Mouse (Mus musculus) heart, adult 8-10 months (tissue): Measurements from ENCODE around the gene Lss. TPM values are rescaled to one million over a fixed set of nuclear protein-coding genes. Genes with fewer than 3 reads are reported as not detected.

Experiments used
- DNase-seq: peaks from one replicate; pipeline ENCODE4 v3.0.0; 2022; ENCODE audit warnings: low spot score
- total RNA-seq, 4 experiments: library from RNA; stranded (reverse); gene quantifications; 2 replicates each; pipeline ENCODE4 v1.2.4; 2022

Gene Lss
- total RNA-seq, result 1 to 10 TPM; 4.9 to 9.2 (median 7.7) TPM

DNA sequence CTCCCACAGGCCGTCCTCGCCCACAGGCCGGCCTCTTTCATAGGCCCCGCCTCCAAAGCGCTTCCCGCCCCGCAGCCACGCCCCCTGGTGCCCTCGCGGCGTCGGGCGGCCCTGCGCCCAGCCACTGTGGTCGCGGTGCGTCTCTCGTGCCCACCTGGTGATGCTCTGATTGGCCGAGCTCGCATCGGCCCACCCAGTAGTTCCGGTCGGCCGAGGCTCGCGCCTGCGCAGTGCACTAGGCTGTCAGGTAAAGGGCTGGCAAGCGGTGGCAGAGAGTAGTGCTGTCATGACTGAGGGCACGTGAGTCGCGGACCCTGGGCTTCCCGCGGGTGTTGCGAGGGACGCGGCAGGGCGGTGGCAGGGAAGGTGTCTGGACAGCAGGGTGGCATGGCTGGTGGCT lies at the start of gene Lss:
Gene Lss (plus strand): TSS at position 214 of the 400 bp plus-strand sequence.
- DNase-seq, result peak; percentile 89

DNA sequence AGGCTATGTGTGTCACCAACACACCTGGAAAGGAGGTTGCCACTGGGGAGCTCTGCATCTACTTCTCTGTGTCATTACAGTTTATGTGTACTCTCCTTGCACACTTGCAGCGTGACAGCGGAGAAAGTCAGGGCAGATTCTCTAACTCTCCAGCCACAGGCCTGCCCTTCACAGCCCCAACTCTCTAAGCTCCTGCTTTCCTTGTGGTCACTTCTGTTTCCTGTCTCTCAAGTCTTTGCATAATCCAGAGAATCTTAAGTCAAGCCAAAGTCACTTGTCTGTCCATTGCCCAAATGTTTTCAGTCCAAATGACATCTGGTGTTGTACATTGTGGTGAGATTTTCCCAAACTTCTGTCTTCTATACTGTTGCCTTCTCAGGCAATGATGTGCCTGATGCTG lies 45.1 kb upstream of the Lss start:
- no peak for DNase-seq

DNA sequence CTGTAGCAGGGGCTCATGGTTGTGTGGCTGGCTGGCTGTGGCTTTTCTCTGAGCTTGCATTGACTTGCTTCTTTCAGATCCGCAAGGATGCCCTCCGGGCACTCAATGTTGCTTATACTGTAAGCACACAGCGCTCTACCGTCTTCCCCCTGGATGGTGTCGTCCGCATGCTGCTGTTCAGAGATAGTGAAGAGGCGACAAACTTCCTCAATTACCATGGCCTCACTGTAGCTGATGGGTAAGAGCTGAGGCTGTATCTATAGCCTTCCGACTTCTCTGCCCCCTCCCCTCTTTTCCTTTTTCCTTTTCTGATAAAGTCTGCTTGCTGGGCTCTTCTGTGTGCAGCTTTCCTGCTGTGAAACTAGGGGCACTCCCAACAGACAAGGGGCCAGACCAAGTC lies 43.1 kb upstream of the Lss start:
- DNase-seq, result no peak

DNA sequence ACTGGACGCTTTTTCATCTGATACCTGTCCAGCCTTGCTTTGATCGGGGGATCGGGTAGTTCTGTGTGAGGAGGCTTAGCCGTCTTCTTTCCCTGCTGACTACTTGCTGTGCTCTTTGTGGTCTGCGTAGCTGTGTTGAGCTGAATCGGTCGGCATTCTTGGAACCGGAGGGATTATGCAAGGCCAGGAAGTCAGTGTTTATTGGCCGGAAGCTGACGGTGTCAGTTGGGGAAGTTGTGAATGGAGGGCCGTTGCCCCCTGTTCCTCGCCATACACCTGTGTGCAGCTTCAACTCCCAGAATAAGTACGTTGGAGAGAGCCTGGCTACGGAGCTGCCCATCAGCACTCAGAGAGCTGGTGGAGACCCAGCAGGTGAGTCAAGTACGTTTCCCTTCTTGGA lies 42.2 kb upstream of the Lss start:
- no peak for DNase-seq

DNA sequence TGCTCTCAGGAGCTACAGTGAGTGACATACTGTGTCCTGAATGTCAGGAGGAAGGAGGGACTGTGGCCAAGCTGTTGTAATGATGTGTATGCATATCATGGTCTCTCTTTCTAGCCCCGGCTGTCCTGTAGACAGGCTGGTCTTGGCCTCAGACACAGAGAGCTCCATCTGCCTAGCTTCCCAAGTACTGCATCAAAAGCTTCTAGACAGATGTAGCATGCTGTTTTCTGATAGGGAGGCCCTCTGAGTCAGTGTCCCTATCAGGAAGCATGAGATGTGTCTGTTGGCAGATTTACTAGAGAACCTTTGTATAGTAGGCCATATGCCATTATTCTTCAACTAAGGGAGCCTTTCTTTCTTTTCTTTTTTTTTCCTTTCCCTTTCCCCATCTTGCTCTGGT lies 37.9 kb upstream of the Lss start:
- no peak for DNase-seq

DNA sequence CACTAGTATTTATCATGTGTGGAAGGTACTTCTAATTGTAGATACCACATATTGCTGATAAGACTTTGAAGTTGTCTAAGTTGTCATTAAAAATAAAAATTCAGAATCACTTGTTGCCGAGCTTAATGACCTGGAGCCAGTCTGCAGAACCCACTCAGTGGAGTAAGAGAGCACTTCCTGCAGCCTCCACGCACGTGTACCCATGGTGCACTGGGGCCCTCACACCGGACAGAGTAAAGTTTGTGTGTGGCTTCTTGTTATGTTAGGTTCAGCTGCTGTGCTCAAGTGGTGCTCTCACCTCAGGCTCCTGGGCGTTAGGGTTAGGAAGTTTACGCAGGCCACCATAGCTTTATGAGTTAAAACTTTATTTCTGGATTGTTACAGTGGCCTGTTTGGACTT lies 35.9 kb upstream of the Lss start:
- DNase-seq, result no peak

DNA sequence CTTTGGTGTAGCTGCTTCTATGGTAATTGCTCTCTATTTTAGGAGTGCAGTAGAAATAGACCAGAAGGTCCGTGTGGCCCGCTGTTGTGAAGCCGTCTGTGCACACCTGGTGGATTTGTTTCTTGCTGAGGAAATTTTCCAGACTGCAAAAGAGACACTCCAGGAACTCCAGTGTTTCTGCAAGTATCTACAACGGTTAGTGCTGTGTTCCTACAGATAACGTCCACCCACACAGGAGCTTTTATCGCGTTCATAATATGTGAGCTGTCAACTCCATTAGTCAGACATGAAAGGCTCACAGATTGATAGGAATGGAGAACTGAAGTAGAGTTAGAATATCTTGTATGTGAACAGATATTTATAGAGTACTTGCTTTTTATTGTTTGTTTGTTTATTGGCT lies 35.0 kb upstream of the Lss start:
- no peak for DNase-seq

DNA sequence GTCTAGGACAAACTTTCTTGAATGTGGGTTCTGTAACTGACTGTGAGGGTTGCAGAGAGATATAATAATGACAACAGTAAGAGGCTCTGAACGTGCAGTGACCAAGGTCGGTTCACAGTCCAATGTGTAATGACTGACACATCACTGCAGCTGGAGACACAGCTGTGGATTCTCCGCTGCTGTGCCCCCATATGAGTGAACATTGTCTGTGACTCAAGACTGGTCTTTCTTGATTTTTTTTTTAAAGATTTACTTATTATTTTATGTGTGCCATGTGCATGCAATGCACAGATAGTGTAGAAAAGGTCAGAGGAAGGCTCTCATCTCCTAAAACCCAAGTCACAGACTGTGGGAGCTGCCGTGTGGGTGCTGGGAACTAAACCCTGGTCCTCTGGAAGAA lies 33.9 kb upstream of the Lss start:
- DNase-seq, result no peak

DNA sequence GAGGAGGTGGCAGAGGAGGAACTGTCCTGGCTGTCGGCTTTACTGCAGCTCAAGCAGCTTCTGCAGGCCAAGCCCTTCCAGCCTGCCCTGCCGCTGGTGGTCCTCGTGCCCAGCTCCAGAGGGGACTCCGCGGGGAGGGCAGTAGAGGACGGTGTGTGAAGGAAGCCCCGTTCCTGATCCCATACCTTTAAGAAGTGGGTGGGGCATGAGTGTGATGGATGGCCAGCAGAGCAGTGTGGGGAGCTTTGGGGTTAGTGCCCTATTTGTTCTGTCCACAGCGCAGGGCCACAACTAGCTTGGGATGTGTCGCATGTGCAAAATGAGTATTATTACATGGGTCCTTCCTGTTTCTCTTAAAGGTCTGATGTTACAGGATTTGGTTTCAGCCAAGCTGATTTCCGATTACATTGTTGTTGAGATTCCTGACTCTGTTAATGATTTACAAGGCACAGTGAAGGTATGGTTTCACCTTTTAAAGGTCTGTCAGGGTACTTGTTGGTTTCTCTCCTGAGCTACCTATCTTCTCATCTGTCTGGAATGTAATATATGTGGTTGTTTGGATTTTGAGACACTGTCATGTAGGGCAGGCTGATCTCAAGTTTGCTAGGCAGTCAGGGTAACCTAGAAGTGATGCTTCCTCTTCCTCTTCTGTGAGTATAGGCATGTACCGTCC lies 27.0 kb upstream of the Lss start:
- no peak for DNase-seq

DNA sequence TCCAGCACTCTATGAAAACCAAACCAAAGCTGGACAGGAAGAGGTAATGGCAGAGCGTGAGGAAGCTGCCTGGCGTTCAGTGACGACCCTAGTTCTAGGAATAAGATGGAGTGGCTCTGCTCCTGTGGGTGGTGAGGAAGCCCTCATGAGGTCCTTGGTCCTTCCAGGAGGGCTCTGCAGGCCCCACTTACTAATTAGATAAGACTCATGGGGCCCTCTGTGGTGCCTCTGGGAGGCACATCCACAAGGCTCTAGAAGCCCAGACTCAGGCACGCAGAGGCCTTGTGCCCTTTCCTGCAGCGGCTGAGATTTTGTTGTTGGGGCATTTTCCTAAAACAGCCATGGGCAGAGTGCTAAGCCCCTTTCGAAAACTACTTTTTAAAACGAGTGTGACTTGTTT lies 25.5 kb upstream of the Lss start:
- no peak for DNase-seq

DNA sequence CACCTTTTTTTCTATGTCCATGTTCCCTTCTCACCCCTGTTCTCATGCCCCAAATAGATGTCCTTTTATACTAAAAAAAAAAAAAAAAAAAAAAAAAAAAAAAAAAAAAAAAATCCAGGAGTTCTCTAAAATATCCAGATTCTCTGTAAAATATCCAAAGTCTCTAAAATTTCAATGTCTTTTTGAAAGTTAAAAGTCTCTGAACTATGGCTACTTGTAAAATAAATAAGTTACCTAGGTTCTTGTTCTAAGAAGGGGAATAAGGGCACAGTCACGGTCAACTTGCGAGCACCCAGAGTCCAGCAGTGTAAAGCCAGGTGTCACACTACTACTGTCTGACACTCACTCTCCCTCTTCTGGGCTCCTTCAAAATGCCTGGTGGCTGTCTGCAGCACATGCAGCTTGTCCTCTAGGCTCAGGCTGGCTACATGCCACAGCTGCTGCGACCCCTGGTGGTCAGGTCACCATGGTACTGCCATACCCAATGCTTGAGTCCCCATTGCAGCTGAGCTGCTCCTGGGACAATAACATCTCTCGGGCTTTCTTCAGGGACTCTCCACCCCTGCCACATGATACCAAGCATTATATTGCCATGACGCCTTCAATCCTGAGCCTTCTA lies 18.3 kb upstream of the Lss start:
- peak; percentile 52 for DNase-seq

DNA sequence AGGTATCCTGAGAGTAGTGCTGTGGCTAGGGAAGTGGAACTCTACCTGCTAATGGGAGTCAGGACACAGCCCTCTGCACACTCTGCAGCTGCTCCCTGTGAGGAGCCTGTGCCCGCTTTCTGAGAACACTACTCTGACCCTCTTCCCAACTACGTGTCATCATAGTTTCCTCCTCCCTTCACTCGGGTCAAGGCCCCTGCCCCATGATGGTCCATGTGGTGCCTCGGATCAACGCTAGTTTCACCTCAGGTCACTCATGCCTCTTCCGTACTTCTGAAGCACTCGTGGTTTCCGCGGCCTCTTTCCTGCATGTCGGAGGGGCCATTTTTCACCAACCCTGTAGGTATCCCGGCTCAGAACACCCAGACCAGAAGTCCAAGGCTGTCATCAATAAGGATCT lies 466 bp upstream of the Lss start:
- no peak for DNase-seq

DNA sequence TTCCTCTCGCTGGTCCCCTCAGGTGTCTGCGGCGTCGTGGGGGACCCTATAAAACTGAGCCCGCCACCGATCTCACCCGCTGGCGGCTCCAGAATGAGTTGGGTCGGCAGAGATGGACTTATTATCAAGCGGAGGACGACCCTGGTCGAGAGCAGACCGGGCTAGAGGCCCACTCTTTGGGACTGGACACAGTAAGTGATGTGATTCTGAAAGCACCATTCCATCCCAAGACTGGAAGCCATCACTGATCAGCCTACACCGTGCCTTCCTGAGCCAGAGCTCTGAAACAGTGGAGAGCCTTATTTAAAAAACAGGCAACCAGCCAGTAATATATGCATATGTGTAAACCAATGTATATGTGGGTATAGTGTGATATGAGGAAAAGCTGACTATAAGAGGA lies 440 bp downstream of the Lss start:
- DNase-seq, result no peak

DNA sequence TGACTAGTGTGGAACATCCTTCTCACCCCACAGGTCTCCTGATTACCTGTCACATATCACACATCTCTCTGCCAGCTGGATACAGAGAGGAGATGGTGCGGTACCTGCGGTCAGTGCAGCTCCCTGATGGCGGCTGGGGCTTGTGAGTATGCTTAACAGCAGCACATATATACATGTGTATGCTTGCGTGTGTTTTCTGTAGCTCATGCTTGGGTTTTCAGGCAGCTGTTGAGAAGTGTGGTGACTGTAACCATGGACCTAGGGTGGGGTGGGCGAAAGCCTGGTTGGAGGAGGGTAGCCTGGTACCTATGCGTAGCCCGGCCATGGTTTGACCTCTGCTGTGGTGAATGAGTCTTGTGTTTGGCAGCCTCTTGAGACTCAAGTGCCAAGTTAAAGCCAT lies 4.1 kb downstream of the Lss start:
- no peak for DNase-seq

DNA sequence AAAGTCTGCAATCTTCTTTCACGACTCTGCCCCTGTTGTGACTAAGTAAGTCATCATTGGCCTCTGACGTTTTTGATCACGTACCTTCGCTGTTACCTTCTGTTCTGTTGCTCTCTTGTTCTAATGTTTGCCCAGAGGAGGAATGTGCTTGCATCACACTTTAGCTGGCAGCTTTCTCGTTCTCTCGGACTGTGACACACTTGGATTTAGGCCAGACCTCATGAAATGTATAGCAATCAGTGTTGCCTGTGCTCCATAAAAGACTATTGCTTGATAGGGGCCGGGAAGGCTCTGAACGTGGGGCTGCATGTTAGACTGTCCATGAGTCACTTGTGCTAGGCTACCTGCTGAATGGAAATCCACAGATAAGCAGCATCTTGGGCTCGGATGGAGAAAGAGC lies 6.2 kb downstream of the Lss start:
- no peak for DNase-seq

DNA sequence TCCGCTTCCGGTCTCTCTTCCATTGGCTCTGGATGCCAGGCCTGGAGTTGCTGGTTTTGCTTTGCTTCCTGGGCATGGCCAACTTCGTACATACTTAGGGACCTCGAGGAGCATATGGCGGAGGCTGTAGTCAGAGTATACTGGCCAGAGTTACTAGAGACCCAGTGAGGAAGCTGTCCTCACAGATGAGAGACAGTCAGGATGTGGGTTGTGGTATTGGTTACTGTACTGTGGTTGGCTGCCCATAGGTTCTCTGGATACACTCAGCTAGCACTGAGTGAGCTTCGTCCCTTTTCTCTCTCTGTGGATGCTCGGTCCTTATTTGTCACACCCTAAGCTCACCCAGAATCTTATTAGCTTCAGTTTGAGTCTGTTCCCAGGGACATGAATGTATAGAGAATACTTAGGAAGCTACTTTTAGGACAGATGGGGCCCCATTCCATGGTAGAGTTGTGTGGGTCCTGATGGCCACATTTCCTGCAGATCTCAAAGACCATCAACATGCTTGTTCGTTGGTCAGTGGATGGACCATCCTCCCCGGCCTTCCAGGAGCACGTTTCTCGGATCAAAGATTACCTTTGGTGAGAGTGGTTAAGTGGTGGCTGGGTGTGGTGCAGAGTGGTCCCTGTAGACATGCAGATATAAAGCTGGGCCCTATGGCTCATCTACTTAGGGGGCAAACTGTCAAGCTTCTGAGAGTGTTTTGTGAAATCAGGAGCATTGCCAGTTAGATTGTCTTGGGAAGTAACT lies 10.1 kb downstream of the Lss start:
- no peak for DNase-seq

DNA sequence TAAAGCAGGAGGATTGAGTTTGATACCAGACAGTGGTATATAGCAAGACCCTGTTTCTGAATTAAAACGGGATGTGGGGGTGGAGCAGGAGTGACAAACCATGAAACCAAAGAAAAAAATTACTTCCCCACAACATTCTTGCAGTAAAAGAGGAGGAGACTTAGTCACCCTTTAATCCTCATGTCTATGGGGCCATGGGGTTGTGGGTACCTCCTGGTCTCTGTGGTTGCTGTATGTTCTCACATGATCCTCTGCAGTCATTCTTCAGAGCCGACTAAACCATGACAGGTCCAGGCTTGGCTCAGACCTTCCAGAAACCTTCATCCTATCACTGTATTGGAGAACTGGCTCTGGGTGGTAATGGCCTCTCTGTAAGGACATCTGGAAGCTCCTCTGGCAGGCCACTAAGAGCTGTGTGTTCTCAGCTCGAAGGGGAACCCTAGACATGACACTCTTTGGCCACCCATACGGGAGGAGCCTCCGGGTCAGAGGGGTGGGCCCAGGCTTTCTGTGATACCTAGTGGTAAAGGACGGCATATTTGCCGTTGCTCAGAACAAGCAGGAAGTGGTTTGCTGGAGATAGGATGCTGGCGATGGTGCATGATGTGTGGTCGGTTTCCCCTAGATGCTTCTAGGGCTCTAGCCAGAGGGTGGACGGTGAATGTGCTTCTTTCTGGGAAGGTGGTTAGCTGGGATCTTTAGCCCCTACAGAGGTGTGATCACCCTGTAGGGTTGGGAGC lies 11.4 kb downstream of the Lss start:
- no peak for DNase-seq

DNA sequence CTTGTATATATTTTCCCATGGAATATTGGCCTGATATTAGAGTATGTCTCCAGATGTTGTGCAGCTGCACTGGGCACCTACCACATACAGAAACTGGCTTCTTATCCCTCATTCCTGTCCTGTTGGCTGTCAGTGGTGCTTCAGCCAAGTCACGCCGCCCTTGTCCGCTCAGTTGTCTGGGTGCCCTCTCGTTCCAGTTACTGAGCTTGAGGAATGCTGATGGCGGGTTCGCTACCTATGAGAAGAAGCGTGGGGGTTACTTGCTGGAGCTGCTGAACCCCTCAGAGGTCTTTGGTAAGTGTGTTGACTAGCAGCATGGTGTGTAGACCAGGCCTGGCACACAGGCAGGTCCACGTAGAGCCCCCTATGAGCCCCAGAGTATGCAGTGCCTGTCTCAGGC lies 15.2 kb downstream of the Lss start:
- no peak for DNase-seq

DNA sequence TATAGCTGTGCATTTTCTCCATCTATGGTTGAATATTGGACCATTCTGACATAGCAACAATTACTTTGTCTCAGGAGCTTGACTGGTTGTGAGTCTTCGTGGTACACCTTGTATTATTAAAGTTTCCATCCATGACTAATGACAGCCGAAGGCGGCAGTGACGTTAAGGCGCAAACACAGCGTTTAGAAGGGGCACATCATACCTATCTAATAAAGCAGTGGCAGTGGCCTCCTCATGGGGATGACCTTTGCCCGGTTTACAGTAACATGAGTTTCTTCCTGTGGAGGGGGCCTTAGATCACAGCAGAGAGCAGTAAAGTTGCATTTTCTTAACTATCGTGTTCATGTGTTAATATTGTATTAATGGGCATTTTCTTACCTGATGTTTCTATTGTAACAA lies 16.8 kb downstream of the Lss start:
- DNase-seq, result no peak

DNA sequence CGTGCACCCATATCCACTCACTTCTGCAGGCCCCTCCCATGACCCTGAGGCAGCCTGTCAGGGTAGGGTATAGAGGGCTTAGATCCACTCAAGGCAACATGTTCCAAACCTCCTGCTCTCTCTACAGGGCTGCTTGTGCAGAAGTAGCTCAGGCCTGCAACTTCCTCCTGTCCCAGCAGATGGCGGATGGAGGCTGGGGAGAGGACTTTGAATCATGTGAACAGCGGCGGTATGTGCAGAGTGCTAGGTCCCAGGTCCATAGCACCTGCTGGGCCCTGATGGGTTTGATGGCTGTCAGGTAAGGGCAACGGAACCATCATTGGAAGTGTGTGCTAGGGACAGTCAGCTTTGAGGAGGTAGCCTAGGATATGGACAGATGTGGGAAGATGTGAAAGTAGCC lies 19.1 kb downstream of the Lss start:
- DNase-seq, result no peak

DNA sequence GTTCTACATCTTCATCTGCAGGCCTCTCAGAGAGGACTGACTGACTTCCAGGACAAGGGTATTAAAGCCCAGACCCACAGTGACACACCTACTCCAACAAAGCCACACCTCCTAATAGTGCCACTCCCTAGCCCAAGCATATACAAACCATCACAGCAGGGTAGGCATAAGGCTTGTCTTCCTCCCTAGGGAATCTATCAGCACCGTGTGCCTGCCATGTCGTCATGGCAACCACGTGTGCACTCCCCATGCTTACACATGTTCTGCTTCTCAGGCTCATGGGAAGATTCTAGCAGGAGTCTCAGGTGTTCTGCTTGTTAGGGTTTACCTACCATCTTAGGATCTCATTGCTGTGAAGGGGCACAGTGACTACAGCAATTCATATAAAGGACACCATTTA lies 20.2 kb downstream of the Lss start:
- DNase-seq, result no peak

DNA sequence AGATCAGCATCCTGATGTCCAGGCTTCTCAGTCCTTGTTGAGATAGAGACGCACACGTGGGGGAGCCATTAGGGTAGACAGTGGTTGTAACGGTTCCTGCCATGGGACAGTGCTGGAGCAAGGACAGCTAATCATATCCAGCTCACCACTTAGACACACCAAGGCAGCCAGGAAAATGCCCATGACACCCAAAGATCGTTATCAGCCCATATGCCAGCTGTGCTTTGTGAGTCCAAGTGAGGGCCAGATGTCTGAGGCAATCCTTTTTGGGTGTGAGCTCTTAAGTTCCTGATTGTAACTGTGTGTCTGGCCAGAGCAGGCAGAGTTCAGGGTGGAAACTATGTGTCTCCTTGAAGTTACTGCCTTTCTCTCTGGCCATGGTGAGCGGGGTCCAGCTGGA lies 22.7 kb downstream of the Lss start:
- no peak for DNase-seq

DNA sequence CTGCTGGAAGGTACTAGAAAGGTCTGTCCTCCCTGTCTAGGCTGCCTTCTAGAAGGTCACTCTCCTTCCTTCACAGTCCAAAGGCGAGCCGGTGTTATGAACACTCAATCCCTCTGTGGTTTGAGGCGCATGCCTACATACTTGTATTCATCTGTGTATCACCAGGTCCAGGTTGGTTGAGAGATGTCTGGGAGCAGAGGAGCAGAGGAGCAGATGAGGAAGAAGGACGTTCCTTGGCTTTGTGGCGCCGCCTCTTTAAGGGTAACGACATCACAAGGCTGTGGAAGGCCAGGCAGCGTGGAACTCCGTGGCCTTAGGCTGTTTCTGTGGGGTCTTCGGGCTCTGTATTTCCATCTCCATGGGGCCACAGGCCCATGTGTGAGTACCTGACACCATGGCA lies 30.6 kb downstream of the Lss start, which contains the start of gene Spatc1l:
Gene Spatc1l (plus strand): TSS at position 301 of the 400 bp plus-strand sequence.
- no peak for DNase-seq
